Mouse (Mus musculus) gastrocnemius, adult 2 months (tissue): Measurements from ENCODE around the gene 1810009J06Rik. TPM values are rescaled to one million over a fixed set of nuclear protein-coding genes. Genes with fewer than 3 reads are reported as not detected.
"Not testable (repeated sequence)": the region's sequence is repeated elsewhere in the genome, so short reads cannot be mapped to it uniquely, and the experiment has no call there.

Experiments used
- DNase-seq: peaks from one replicate; pipeline ENCODE4 v3.0.0; 2022
- H3K27ac ChIP-seq: fragments of 200-600 bp; 2 replicates; pipeline ENCODE4 v1.8.1; 2022; ENCODE audit warnings: mild to moderate bottlenecking
- H3K4me3 ChIP-seq: fragments of 200-600 bp; 2 replicates; pipeline ENCODE4 v1.8.1; 2022; ENCODE audit warnings: mild to moderate bottlenecking, moderate library complexity
- CTCF ChIP-seq: fragments of 200-600 bp; IDR thresholded peaks from 2 replicates; pipeline ENCODE4 v1.8.1; 2022; ENCODE audit warnings: antibody characterized with exemption, mild to moderate bottlenecking, moderate library complexity
- intact Hi-C: fragments of 180-260 bp; cut with DNase I; formaldehyde crosslinking; loops from one replicate; pipeline ENCODE4 v1.15.1; 2025
- long read RNA-seq, 2 experiments: library from polyadenylated mRNA; stranded (forward); transcript quantifications; one replicate each; pipeline ENCODE4 v2.0.0; 2021
- total RNA-seq, 2 experiments: library from RNA; stranded (reverse); gene quantifications; 2 replicates each; pipeline ENCODE4 v1.2.3; 2021

1810009J06Rik gene
- total RNA-seq, result not detected
- long read RNA-seq, experiment 1, result 0 reads
- long read RNA-seq, experiment 2, result 0 reads

DNA sequence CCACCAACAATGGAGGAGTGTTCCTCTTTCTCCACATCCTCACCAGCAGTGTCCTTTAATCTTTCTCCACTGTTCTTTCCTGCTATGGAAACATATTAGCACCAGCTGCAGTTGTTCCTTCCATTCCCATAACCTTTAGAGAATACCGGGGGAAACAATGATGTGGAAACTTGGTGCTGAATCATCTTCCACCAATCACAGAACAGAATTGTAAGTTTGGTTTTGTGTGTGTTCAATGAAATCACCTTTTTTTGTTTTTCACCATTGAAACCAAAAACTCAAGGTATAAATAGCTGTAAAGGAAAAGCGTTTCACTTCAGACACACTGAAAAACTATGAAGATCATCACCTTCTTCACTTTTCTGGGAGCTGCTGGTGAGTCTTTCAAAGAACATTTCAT is at the start of gene 1810009J06Rik:
Gene 1810009J06Rik, plus strand, starts transcription at position 301 of the 400 bp plus-strand sequence.
- DNase-seq, H3K4me3 ChIP-seq, intact Hi-C loops, H3K27ac ChIP-seq: not testable (repeated sequence)

GRCm38 (mm10) chr6:40919954-40920353 is 44.6 kb upstream of the 1810009J06Rik start:
- TF ChIP-seq CTCF, result no peak
- H3K4me3 ChIP-seq, result no peak overlapping the region
- DNase-seq, result no peak
- intact Hi-C loops, result no loop called here
- H3K27ac ChIP-seq, result no peak overlapping the region

DNA sequence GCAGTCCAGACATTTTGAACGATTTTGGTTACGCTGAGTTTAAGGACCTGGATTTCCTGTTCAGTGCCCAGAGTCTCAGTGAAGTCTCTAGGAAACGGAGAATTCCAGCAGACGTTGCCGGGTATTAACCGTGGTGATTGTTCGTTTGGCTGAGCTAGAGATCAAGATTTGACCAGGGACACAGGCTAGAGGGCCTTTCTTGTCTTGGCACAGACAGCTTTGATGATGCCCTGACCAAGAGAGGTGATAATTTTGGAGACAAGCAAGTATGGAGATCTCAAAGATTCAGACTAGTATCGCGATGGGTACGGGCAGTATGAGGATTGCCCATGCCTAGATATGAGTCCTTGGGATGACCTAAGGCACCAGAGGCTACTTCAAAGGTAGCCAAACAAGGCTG is 24.1 kb upstream of the 1810009J06Rik start, which contains the start of gene 1700074P13Rik:
Gene 1700074P13Rik, minus strand, starts transcription at position 101 of the 400 bp plus-strand sequence.
- intact Hi-C loops, result no loop called here
- H3K4me3 ChIP-seq, result no peak within 1 kb of the TSS

GRCm38 (mm10) chr6:40951770-40952169 is 12.8 kb upstream of the 1810009J06Rik start, which contains the start of gene Gm4744:
Gene Gm4744, minus strand, starts transcription at chr6:40951870.
- H3K4me3 ChIP-seq, result no peak within 1 kb of the TSS
- TF ChIP-seq CTCF, result no peak
- no peak within 1 kb of the TSS for H3K27ac ChIP-seq
- DNase-seq, result no peak
- intact Hi-C loops, result no loop called here

More for the DNA sequence above, 24.1 kb upstream of the 1810009J06Rik start, which contains the start of gene 1700074P13Rik:
- DNase-seq, result no peak
- H3K27ac ChIP-seq, result no peak within 1 kb of the TSS
- no peak for TF ChIP-seq CTCF

DNA sequence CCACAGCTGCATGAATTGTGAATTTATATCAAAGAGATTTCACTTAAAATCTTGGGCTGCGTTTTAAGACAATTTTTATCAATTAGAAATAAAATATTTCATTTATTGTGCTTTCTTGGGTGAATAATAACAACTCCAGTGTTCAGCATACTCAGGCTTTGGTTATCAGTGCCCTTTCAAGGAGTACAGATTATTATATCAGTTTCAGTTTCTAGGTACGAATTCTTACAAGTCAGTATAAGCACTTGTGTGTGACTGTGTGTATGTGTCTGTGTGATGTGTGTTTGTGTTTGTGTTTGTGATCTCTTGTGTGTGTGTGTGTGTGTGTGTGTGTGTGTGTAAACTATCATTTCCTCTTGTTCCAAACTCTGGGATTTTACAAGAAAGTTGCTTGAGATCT is 10.8 kb upstream of the 1810009J06Rik start:
- no peak for DNase-seq
- intact Hi-C loops, result no loop called here
- Histone ChIP-seq H3K27ac (no peak overlapping the region), H3K4me3 (no peak overlapping the region)
- TF ChIP-seq CTCF, result no peak

DNA sequence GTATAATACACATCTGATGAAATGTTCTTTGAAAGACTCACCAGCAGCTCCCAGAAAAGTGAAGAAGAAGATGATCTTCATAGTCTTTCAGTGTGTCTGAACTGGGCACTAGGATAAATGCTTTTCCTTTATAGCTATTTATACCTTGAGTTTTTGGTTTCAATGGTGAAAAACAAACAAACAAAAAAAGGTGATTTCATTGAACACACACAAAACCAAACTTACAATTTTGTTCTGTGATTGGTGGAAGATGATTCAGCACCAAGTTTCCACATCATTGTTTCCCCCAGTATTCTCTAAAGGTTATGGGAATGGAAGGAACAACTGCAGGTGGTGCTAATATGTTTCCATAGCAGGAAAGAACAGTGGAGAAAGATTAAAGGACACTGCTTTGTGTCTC is 34.8 kb downstream of the 1810009J06Rik start, which contains the start of gene Gm2663:
Gene Gm2663, minus strand, starts transcription at position 101 of the 400 bp plus-strand sequence.
- H3K27ac ChIP-seq, H3K4me3 ChIP-seq, intact Hi-C loops, DNase-seq: not testable (repeated sequence)

GRCm38 (mm10) chr6:41015065-41015464 is 50.5 kb downstream of the 1810009J06Rik start:
- TF ChIP-seq CTCF, result no peak
- DNase-seq, result no peak
- no peak overlapping the region for H3K4me3 ChIP-seq
- intact Hi-C loops, result no loop called here
- H3K27ac ChIP-seq, result no peak overlapping the region

Other genes starting within 250 kb of the 1810009J06Rik start
- not detected for gene Moxd2, start 77.3 kb upstream of the 1810009J06Rik start, total RNA-seq
- not detected for gene Prss58, start 64.4 kb upstream of the 1810009J06Rik start, total RNA-seq
- not detected for gene 1700074P13Rik, start 24.2 kb upstream of the 1810009J06Rik start, total RNA-seq
- not detected for gene Gm4744, start 12.9 kb upstream of the 1810009J06Rik start, total RNA-seq
- not detected for gene Gm2663, start 34.7 kb downstream of the 1810009J06Rik start, total RNA-seq
- gene 2210010C04Rik, start 70.8 kb downstream of the 1810009J06Rik start, total RNA-seq, result not detected